Mouse (Mus musculus) yolk sac, embryonic 10.5 days (tissue): Measurements from ENCODE around the gene Gcm1.

ENCODE experiments used
- DNase-seq: peaks from one replicate; pipeline ENCODE4 v3.0.0-alpha.2; 2017; ENCODE audit warnings: low spot score

Gcm1 gene

GRCm38 (mm10) chr9:78051677-78052076 is at the start of gene Gcm1:
Gene Gcm1, plus strand, starts transcription at chr9:78051924.
- peak; percentile 67 for DNase-seq

GRCm38 (mm10) chr9:78003278-78003677 is 48.4 kb upstream of the Gcm1 start:
- no peak for DNase-seq

- no peak for DNase-seq
Measured at GRCm38 (mm10) chr9:78005481-78005880, 46.2 kb upstream of the Gcm1 start.

GRCm38 (mm10) chr9:78006209-78007001 is 45.3 kb upstream of the Gcm1 start:
- peak; percentile 51 for DNase-seq

GRCm38 (mm10) chr9:78009382-78009781 is 42.3 kb upstream of the Gcm1 start:
- no peak for DNase-seq

GRCm38 (mm10) chr9:78010187-78010586 is 41.5 kb upstream of the Gcm1 start:
- no peak for DNase-seq

- DNase-seq = no peak
Measured at GRCm38 (mm10) chr9:78010707-78011106, 41.0 kb upstream of the Gcm1 start.

- DNase-seq = no peak
Measured at GRCm38 (mm10) chr9:78012066-78012465, 39.7 kb upstream of the Gcm1 start.

GRCm38 (mm10) chr9:78012681-78013080 is 39.0 kb upstream of the Gcm1 start:
- no peak for DNase-seq

- DNase-seq = no peak
Measured at GRCm38 (mm10) chr9:78013813-78014212, 37.9 kb upstream of the Gcm1 start.

- no peak for DNase-seq
Measured at GRCm38 (mm10) chr9:78015816-78016215, 35.9 kb upstream of the Gcm1 start.

GRCm38 (mm10) chr9:78016288-78016687 is 35.4 kb upstream of the Gcm1 start:
- DNase-seq = no peak

GRCm38 (mm10) chr9:78021256-78021655 is 30.5 kb upstream of the Gcm1 start:
- peak; percentile 13 for DNase-seq

- DNase-seq = no peak
Measured at GRCm38 (mm10) chr9:78022187-78022945, 29.4 kb upstream of the Gcm1 start.

- DNase-seq = no peak
Measured at GRCm38 (mm10) chr9:78024823-78025222, 26.9 kb upstream of the Gcm1 start.

GRCm38 (mm10) chr9:78027099-78027498 is 24.6 kb upstream of the Gcm1 start:
- no peak for DNase-seq

GRCm38 (mm10) chr9:78030835-78031456 is 20.8 kb upstream of the Gcm1 start:
- no peak for DNase-seq

GRCm38 (mm10) chr9:78032930-78033329 is 18.8 kb upstream of the Gcm1 start:
- DNase-seq = no peak

- DNase-seq = no peak
Measured at GRCm38 (mm10) chr9:78035296-78035695, 16.4 kb upstream of the Gcm1 start.

- DNase-seq = no peak
Measured at GRCm38 (mm10) chr9:78035831-78036230, 15.9 kb upstream of the Gcm1 start.

GRCm38 (mm10) chr9:78038755-78039489 is 12.8 kb upstream of the Gcm1 start:
- DNase-seq = peak; percentile 68

- peak; percentile 53 for DNase-seq
Measured at GRCm38 (mm10) chr9:78045171-78045570, 6.6 kb upstream of the Gcm1 start.
